Mouse (Mus musculus) yolk sac, embryonic 10.5 days (tissue): ENCODE measurements around the gene Dct.

ENCODE experiments used
- DNase-seq: peaks from one replicate; pipeline ENCODE4 v3.0.0-alpha.2; 2017; ENCODE audit warnings: low spot score

Gene Dct

DNA sequence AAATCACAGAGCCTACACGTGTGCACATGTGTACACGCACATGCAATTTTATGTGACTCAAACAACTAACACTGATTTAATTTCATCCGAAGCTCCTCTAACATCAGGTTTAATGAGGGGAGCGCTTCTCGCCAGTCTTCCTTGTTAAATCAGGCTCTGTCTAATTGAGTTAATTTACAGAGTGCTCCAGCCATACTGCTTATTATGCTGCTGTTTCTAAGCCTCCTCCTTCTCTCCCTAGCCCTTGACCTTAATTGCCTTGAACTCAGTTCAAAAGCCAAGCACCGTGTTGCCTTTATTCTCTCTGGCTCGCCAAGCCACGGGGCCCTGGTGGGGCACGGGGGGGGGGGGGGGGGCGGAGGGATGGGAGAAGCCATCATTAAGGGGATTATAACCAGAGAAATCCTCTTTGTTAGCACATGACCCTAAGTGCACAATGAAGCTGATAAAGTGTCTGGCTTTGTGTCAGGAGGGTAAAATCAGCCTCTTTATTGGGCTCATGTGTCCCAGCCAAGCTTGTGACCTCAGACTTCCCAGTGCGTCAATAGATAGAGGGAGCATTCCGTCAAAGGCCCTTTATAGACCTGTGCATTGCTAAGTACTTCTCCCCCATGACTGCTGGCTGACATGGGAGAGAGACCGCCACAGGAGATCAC is at the start of gene Dct:
Gene Dct (minus strand): TSS at position 270 of the 656 bp plus-strand sequence.
- no peak for DNase-seq

DNA sequence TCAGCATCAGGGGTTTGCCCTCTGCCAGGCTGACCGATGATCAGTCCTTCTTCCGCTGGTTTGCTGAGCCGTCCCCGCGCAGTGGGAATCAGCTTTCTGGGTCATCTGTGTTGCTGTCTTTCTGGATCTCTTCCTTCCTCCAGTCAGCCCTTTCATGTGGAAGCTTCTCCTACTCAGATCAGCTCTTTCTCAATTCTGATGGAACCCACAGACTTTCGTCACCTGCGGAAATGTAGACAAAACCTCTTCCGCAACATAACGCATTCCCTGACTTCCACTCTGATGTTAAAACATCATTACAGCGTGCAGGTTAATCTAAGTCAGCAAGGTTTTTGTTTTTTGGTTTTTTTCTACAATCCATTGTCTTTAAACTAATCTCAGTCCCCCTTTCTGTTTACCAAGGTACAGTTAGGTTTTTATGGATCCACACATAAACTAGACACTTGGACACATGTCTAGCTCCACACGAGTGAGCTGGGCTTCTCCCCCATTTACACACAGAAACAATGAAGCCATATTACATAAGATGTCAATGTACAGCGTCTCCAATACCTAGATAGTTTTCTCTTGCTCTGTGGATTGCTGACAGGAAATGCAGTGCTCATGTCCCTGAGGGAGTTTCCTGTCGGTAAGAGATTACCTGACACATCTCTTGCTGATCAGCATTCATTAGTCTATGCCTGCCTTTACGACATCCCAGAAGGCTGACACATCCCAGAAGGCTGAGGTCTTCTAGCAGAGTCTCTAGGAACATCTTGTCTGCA is 49.4 kb upstream of the Dct start:
- DNase-seq: no peak

DNA sequence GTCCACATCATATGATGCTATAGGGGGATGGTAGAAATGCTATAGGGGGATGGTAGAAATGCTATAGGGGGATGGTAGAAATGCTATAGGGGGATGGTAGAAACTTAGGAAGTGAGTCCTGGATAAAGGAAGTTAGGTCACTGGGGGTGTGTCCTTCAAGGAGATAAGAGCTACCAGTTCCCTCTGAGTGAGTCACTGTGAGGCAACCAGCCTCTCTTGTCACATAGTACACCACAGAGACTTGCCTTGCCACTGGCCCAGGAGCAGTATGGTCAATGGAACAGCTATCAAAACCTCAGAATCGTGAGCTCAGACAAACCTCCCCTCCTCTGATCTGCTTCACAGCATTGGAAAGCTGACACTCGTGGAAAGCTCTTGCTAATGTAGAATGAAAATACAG is 46.2 kb upstream of the Dct start:
- DNase-seq: no peak

DNA sequence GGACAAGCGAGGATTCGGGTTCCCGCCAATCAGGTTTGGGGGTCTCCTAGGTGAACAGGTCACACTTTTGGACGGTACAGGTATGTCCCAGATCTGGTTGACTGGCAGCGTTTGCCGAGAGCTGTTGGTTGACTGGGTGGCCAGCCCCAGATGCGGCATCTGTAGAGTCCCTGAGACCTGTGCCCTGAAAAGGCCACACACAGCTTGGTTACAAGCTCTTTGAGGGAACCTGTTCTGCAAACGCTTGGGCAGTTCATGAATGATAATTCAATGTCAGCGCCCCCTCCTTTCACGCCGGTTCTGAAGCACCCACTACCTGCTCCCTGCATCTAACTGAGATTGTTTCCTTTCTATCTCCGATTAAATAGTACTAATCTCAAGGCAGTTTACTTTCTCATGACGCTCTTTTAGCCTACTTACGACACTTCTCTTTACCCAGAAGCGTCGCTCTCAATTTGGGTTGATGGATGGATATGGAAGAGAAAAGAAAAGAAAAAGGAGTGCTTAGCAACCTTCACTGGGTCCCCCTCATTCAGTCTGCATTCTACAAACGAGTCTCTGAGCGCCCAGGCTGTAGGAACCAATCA is 37.9 kb upstream of the Dct start:
- no peak for DNase-seq

DNA sequence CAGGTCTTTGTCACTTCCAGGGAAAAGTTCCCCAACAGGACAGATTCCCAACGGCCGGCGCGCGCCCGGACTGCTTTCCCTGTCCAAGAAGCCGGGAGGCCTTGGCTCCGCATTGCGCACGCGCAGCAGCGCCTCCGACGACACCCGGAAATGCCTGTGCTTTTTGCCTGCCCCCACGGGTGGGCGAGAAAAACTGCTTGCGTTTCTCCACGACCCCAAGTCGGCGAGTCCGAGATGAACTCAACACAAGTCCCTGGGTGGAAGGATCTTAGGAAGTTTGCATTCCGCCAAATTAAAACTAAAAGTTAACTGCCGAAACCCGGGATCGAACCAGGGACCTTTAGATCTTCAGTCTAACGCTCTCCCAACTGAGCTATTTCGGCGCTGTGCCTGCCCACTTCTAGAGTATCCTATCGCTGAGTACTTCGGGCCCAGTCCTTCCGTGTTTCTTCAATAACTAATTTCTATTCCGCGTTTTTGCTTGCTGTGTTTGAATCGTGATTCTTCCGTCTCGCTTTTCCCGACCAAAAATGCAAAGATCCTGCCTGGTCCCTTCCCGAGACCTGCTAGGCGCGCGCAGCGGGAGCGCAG is 37.3 kb upstream of the Dct start:
- DNase-seq: peak; percentile 89

DNA sequence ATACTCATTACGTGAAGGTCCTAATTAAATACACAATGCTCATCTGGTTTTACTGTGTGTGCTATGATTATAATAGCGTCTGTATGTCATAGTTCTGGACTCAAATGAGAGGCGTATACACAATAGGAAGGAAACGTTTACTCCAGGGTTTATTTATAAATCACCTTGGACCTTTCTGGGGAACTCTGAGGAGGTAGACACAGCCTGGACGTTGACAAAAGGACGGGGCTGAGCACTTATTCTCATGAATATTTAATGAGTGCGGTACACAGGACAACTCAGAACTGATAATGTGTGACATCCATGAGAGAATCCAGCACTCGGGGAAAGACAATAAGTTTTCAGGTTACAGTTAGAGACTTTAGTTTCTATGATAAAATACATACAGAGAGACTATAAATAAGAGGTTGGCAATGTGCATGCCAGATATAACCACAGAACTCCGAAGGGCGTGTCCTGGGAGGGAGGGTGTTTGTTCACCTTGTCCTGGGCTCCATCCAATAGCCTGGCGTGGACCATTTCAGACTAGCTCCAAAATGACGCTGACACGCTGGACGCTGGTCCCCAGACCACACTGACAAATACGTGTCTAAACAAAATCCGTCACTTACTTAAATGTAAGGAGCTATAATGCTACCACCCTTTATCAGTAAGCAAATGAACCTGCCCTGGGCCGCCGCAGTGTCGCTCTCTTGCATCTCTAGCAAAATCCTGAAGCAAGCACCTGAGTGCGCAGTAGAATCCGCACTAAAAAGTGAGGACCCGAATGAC is 36.6 kb upstream of the Dct start:
- no peak for DNase-seq

DNA sequence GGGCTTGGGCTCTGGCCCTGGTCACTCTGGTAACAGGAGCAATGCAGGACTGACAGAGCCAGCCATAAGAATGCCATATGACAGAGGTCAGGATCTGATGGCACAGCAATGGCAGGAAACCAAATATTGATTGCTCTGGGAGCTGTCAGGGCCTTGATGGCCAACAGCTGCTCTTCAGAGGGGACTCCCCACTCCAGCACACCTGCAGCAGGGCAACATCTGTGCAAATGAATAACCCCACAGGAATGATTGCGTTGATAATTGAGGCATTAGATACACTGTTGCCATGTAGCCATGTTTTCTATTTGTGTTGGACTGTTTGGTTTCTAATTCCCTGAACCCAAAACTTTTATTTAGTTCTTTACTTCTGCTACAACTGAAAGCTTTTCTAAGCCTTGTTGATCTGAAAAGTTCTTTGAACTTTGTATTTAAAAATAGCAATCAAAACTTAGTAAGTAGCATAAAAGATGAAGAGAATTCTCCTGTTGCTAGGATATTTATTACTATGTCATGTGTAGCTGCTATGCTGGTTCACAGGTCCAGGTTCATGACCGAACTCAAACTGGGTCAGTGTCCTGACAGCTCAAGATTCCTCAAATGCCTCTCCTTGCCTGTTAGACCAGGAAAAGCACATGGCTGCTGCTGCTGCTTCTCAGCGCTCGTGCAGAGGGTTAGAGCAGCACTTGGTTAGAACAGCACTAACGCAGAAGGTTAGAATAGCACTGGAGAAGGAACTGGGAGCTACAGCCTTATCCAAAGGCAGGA is 34.4 kb upstream of the Dct start:
- no peak for DNase-seq

DNA sequence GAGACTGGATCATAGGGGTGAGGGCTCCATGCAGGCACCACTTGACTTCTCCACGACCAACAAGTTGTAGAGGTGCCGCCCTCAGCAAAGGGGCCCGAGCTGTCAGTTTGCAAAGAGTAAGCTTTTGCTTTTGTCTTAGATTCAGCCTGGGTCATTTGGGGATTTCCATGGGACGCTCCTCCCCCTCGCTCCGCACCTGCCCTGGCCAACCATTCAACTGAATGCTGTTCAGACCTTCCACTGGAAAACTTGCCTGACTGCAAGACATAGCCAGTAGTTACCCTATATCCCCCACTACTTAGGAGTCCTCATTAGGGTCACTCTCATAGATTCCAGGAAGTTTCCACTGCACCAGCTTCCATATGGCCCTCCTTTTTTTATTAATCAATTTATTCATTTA is 31.8 kb upstream of the Dct start:
- DNase-seq: no peak

DNA sequence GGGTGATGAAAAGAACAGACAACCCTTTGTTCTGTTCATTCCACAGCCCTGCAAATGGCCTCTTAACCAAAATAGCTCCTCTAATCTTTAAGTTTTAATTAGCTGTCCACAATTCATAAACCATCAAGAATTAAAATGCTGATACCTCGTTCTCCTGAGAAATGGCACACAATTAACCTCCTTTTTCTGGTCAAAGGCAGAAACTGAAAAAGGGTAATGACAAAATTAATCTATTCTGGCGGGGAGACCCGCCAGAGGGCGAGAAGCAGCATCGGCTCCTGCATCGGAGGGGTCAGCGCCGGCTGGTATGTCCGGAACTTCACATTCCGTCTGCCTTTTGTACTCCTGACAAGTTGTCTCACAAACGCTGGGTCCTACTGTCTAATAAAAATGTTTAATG is 28.6 kb upstream of the Dct start:
- no peak for DNase-seq

DNA sequence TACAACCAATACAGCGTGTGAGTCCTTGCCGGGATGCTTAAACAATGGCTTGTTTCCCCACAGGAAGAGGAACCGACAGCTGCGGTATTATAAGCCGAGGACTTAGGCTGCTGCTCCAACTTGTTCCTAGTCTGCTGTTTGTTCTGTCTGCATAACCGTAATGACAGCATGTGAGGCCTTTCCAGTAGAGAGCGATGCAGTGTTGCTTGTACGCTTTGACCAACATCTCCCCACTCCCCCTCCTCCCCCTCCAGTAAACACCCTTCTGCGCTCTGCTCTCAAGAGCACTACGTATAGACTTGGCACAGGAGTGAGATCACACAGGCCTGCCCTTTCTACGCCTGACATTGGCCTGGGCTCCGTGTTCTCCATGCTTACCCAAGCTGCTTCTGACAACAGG is 18.1 kb upstream of the Dct start:
- no peak for DNase-seq

DNA sequence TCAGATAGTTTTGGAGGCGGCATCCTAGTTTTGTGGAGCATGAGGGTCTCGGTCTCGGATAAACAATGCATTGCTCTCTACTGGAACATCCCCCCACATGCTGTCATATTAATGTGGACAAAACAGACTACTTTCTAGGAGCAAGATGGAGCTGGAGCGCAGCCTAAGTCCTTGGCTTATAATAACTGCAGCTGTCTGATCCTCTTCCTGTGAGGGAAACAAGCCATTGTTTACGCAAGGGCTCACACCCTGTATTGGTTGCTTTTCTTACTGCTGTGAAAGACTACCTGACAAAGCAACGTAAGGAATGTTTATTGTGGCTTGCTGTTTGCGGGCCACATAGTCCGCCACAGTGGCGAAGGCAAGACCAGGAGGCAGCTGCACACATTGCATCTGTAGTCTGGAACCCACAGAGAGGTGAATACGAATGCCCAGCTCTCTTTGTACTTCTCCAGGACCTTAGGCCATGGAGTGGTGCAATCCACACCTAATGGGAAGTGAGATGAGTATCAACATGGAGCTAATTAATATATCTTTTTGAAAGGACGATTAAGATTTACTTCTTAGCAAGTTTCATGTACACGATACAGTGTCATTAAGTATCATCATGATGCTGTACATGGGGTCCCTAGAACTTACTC is 17.5 kb upstream of the Dct start:
- DNase-seq: no peak

DNA sequence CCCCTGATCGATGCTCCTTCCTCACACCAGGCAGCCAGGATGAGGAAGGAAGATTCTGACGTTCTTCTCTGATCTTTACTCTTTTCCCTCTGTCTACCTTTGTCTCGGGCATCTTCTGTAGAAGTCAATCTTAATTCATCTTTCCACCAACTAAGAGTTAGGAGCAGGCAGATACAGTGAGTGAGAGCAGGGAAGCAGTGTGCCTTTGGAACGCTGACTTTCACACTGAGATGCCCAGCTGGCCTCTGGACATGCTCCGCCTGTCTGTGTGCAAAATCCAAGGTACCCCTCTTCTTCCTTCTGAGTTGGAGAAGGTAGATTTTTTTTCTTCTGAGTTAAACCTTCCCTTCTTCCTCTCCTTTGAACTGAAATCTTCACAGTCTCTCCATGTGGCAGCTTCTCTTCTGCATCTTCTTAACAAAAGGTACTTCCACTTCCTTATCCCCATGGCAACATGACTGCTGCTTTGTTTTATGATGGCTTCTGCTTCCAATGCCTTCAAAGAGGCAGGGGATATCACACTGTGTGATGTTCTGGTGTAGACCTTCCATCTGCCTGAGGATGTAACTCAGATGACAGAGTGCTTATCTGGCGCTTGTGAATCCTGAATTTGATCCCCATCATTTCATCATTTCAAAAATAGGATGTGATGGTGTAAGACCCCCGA is 9.9 kb upstream of the Dct start:
- no peak for DNase-seq

DNA sequence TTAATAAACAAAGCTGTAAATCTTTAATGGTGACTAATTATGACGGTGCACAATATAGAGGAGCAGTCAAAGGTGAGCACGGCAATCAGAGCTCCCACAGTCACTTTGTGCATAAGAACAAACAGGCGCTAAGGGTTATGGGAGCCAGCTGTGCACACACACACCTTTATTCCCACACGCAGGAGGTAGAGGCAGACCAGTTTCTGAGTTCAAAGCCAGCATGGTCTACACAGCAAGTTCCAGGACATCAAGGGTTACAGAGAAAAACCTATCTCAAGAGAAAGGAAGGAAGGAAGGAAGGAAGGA is 6.5 kb upstream of the Dct start:
- DNase-seq: no peak

DNA sequence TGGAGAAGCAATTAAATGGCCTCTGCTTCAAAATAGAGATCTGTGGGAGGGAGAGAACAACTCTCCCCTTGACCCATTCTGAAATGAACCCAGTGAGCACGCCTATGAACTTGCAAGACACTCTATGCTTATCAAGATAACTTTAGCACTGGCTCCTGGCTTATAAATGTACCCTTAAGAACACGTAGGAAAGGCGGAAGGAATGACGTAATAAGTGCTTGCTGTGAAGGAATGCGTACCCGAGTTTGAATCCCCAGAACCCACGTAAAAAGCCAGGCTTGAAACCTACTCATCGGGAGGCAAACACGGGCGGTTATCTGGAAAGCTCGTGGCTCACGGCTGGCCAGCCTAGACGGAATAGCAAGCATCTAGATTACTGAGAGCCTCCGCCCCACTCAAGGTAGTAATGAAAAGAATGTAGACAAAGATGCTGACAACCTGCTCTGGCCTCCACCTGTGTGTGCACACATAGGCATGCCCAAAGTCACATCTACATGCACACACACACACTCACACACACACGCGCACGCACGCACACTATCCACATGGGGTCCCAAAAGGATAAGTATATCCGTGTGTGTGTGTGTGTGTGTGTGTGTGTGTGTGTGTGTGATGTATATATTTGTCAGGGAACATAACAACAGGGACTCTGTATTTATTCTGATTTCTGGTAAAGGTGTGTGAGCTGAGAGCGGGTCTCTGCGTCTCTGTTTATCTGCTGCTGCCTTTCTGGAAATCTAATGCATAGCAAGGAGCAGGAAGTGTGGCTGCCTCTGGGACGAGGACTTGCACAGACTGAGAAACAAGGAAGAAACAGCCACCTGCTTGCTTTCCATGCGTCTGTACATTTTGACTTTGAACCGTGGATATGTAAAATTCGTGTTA is 5.9 kb upstream of the Dct start:
- no peak for DNase-seq

DNA sequence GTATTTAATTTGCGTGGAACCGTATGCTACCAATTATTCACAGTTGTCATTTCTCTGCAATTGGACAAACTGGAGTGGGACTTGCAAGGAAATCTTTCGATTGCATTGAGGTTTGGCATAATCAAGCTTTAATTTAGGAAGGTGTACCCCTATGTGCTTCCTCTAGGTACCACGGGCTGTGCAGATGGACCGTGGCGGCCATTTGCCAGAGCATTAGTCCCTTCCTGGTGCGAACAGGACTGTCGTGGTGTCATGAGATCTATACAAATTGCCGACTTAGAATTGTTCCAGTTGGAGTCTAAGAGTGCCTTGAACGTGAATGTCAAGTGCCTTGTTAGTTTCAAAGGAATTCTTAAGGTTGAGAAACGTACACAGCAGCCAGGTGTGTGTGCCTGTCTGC is 726 bp upstream of the Dct start:
- DNase-seq: no peak

DNA sequence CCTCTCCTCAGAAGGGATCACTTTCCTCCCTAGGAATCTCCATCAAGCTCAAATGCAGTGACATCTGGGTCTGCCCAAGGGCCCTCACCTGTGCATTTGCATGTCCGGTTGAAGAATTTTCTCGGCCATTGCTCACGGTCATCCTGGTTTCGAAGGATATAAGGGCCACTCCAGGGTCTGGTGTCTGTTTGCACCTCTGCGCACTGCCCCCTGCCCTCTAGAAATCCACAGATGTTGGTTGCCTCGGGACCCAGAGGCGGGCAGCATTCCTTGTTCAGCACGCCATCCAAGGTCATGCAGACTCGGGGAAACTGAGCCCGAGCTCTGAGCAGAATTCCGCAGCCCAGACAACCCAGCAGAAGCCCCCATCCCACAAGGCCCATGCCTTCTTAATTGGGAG is 648 bp downstream of the Dct start:
- DNase-seq: no peak

DNA sequence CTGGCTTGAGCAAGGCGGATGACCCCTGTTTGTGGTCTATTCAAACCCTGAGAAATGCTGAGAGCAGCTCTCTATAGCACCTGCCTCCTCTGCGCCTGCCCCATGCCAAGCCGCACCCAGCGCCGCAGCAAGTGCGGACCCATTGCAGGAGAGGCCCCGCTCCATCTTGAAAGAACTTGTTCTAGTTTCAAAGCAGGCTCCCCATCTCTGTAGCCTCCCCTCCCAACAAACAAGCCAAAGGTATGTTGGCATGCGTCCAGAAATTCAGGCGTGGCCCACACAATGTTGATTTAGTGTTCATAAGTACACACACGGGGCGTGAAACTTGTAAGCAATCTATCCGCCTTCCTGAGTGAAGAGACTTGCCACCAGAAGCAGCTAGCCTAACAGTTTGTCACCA is 1.1 kb downstream of the Dct start:
- DNase-seq: peak; percentile 23

DNA sequence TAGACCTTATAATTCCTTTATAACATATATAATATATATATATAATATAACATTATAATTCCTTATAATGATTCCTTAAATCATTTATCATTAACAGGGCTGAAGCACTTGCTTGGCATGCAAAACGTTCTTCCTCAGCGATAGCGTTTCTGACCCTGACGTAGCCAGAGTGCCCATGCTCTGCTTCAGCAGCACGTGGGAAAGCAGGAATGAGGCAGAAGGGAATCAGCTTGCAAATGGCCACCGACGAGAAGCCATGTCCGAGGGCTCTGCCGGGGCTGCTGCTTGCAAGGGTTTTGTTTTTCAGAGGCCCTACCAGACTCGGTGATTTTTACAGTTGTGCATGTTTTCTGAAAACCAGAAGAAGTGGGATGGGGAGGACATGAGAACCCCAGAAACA is 1.6 kb downstream of the Dct start:
- no peak for DNase-seq

DNA sequence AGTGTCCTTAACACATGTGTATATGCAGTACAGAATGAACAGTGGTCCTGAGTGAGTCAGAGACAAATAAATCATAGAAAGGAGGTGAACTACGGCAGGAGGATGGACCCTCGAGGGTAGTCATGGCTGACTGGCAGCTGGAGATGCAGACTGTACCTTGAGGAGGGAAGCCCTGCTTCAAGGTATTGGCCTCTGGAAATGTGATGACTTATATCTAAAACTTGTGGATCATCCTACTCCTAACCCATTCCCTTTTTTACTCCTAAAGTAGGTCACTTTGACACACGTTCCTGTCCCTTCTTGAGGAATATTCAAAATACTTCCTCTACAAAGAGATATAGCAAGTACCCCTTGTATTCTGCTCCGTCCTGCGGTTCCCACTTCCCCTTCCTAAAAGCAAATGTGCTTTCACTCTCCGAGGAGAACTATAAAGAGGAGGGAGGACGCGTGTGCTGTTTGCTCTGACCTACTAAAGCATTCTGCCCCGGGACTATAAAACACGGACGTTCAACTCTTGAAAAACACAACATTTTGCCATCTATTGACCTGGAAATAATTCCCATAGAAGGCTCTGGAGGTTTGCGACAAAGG is 2.3 kb downstream of the Dct start:
- no peak for DNase-seq
